Mouse (Mus musculus) G1E (cell line): ENCODE measurements around the gene Mpzl1.

ENCODE experiments used
- CTCF ChIP-seq: IDR thresholded peaks from 2 replicates; pipeline ENCODE4 v1.5.1; 2012; ENCODE audit warnings: low read depth, low read length, inconsistent platforms, mixed read lengths
- GATA1 ChIP-seq: IDR thresholded peaks from 2 replicates; pipeline ENCODE4 v1.6.1; 2012; ENCODE audit warnings: borderline replicate concordance, low read length, inconsistent platforms, mixed read lengths
- POLR2AphosphoS5 ChIP-seq: IDR thresholded peaks from 2 replicates; pipeline ENCODE4 v1.6.1; 2012; ENCODE audit warnings: low read depth, low read length, inconsistent platforms; ENCODE audit not compliant: insufficient replicate concordance

GRCm38 (mm10) chr1:165605774-165606173 lies 28.6 kb downstream of the Mpzl1 start:
- no peak for TF ChIP-seq POLR2AphosphoS5
- no peak for TF ChIP-seq CTCF
- no peak for TF ChIP-seq GATA1
